Comparison of ENCODE assay signal across 9 mouse cellular contexts in genomic region chr7:28812949-28813348, GRCm38 (mm10). TPM values are rescaled to one million over a fixed set of nuclear protein-coding genes. Genes with fewer than 3 reads are reported as not detected.
A peak's percentile ranks its signal among the peaks of the same experiment; 100 is the strongest.
DNase-seq lines count a peak whose midpoint lies in the region; ATAC-seq and TF ChIP-seq lines count a peak whose summit lies in the region.
"Had no signal": no experiment of that assay in that cellular context is flagged by ENCODE, and none has a peak within 500 bp of the region (broad histone marks: within the 10 kb centered on the region; RNA-seq: fewer than 3 reads in every experiment).

No protein-coding gene starts in this region.

- TF ChIP-seq CTCF in left cerebral cortex, adult 2 months (IDR thresholded peaks at IDR 0.05) = peak; percentile 36

- peaks cover 41% of the 10 kb centered on the region for H3K36me3 ChIP-seq in forebrain, embryonic 11.5 days (ENCODE audit: control insufficient read depth, insufficient read depth, low read length)
- H3K36me3 ChIP-seq in limb, embryonic 11.5 days (ENCODE audit: control insufficient read depth, insufficient read depth, low read length) = peaks cover 47% of the 10 kb centered on the region
- H3K36me3 ChIP-seq in neural tube, embryonic 13.5 days = peaks cover 59% of the 10 kb centered on the region

- DNase-seq in left cerebral cortex, adult 2 months (ENCODE audit: extremely low spot score in 1 of 2, low spot score in 2 of 2) = no peak
- no peak for DNase-seq in left cerebral cortex, adult 8-10 months (ENCODE audit: low spot score in 2 of 2)
- peak; percentile 51 for DNase-seq in forebrain, embryonic 11.5 days (ENCODE audit: low spot score)
- DNase-seq in limb, embryonic 11.5 days (ENCODE audit: low spot score) = no peak
- DNase-seq in thymus, postnatal 4 days = no peak
- DNase-seq in thymus, postnatal 14 days = no peak
- DNase-seq in retina, embryonic 14.5 days (ENCODE audit: low spot score) = no peak
- DNase-seq: thymus, adult 18-20 months had no signal

- no peak for ATAC-seq in forebrain, embryonic 11.5 days (replicated peaks; ENCODE audit: low FRiP score)
- ATAC-seq in limb, embryonic 11.5 days (ENCODE audit: insufficient number of reproducible peaks, low FRiP score, low TSS enrichment, low read depth) = no peak
- ATAC-seq in neural tube, embryonic 13.5 days (ENCODE audit: low read depth) = no peak

- H3K27ac ChIP-seq in left cerebral cortex, adult 2 months = no peak overlapping the region
- no peak overlapping the region for H3K27ac ChIP-seq in forebrain, embryonic 11.5 days (ENCODE audit: low read depth, low read length)
- H3K27ac ChIP-seq in limb, embryonic 11.5 days (replicated peaks; ENCODE audit: low read depth, low read length) = no peak overlapping the region
- no peak overlapping the region for H3K27ac ChIP-seq in neural tube, embryonic 13.5 days (replicated peaks)

- H3K4me1 ChIP-seq in forebrain, embryonic 11.5 days (replicated peaks; ENCODE audit: control insufficient read depth, insufficient read depth, low read length) = peaks cover 24% of the 10 kb centered on the region
- peaks cover 19% of the 10 kb centered on the region for H3K4me1 ChIP-seq in limb, embryonic 11.5 days (ENCODE audit: control insufficient read depth, insufficient read depth, low read length)
- H3K4me1 ChIP-seq in neural tube, embryonic 13.5 days (replicated peaks) = peaks cover 68% of the 10 kb centered on the region

- no peaks in the 10 kb centered on the region for H3K27me3 ChIP-seq in forebrain, embryonic 11.5 days (ENCODE audit: control insufficient read depth, insufficient read depth, low read length)
- H3K27me3 ChIP-seq in limb, embryonic 11.5 days (ENCODE audit: control insufficient read depth, insufficient read depth, low read length) = no peaks in the 10 kb centered on the region
- no peaks in the 10 kb centered on the region for H3K27me3 ChIP-seq in neural tube, embryonic 13.5 days

- peak overlapping the region; percentile 97; the same call in 1 of the 2 replicates for H3K9ac ChIP-seq in forebrain, embryonic 11.5 days (ENCODE audit: low read length)
- H3K9ac ChIP-seq in limb, embryonic 11.5 days (ENCODE audit: low read length) = no peak overlapping the region
- peak overlapping the region; percentile 94 for H3K9ac ChIP-seq in neural tube, embryonic 13.5 days

- intact Hi-C loops in left cerebral cortex, adult 2 months (cut with DNase I) = loop anchor here (1.0 kb wide), 1 partner anchor 8 kb away; no protein-coding TSS in a partner anchor

- H3K4me2 ChIP-seq in forebrain, embryonic 11.5 days (ENCODE audit: low read depth, low read length, severe bottlenecking) = peak overlapping the region; percentile 95; the same call in 1 of the 2 replicates
- peak overlapping the region; percentile 90; the same call in 1 of the 2 replicates for H3K4me2 ChIP-seq in limb, embryonic 11.5 days (ENCODE audit: low read depth, severe bottlenecking)
- H3K4me2 ChIP-seq in neural tube, embryonic 13.5 days = peak overlapping the region; percentile 93

- WGBS in forebrain, embryonic 11.5 days = 83% methylated on average over 5 of the region's 5 CpGs
- 89% methylated on average over 5 of the region's 5 CpGs for WGBS in limb, embryonic 11.5 days
- WGBS in neural tube, embryonic 13.5 days = 85% methylated on average over 5 of the region's 5 CpGs

- H3K4me3 ChIP-seq in left cerebral cortex, adult 2 months = peak overlapping the region; percentile 27; the same call in 1 of the 2 replicates
- peak overlapping the region; percentile 92; the same call in 1 of the 2 replicates for H3K4me3 ChIP-seq in forebrain, embryonic 11.5 days (ENCODE audit: low read depth, low read length)
- peak overlapping the region; percentile 85 for H3K4me3 ChIP-seq in limb, embryonic 11.5 days (ENCODE audit: low read depth, low read length)
- H3K4me3 ChIP-seq in neural tube, embryonic 13.5 days = peak overlapping the region; percentile 73

- H3K9me3 ChIP-seq in forebrain, embryonic 11.5 days (ENCODE audit: control insufficient read depth, low read length) = no peaks in the 10 kb centered on the region
- H3K9me3 ChIP-seq in limb, embryonic 11.5 days (ENCODE audit: control insufficient read depth, low read length) = no peaks in the 10 kb centered on the region
- H3K9me3 ChIP-seq in neural tube, embryonic 13.5 days = no peaks in the 10 kb centered on the region

RNA-seq across cellular contexts. Expression of gene Hnrnpl, which starts 4.6 kb away (rescaled TPM):
- 100 to 1,000 TPM; 434 to 438 TPM for total RNA-seq in left cerebral cortex, adult 2 months (2021)
- 100 to 1,000 TPM; 433 to 466 (median 453) TPM for total RNA-seq in left cerebral cortex, adult 8-10 months (2022)
- polyA plus RNA-seq in forebrain, embryonic 11.5 days (2014; fragmentation: Nextera tagmentation; extraction: Ambion mirVana) = 338 and 382 TPM in 2 replicates
- 362 and 390 TPM in 2 replicates for polyA plus RNA-seq in limb, embryonic 11.5 days (2014; fragmentation: Nextera tagmentation; extraction: Ambion mirVana)
- 214 and 237 TPM in 2 replicates for polyA plus RNA-seq in neural tube, embryonic 13.5 days (2015; fragmentation: Nextera tagmentation; extraction: Ambion mirVana)

RNA-seq across cellular contexts. Expression of gene Ech1, which starts 12.1 kb away (rescaled TPM):
- 10 to 100 TPM; 46.3 to 49.8 TPM for total RNA-seq in left cerebral cortex, adult 2 months (2021)
- total RNA-seq in left cerebral cortex, adult 8-10 months (2022) = 10 to 100 TPM; 57.9 to 68.0 (median 62.2) TPM
- polyA plus RNA-seq in forebrain, embryonic 11.5 days (2014; fragmentation: Nextera tagmentation; extraction: Ambion mirVana) = 70.6 and 74.0 TPM in 2 replicates
- polyA plus RNA-seq in limb, embryonic 11.5 days (2014; fragmentation: Nextera tagmentation; extraction: Ambion mirVana) = 93.2 and 94.7 TPM in 2 replicates
- polyA plus RNA-seq in neural tube, embryonic 13.5 days (2015; fragmentation: Nextera tagmentation; extraction: Ambion mirVana) = 88.7 and 98.1 TPM in 2 replicates

RNA-seq across cellular contexts. Expression of gene Lgals4, which starts 20.7 kb away (rescaled TPM):
- total RNA-seq in left cerebral cortex, adult 2 months (2021) = 1 to 10 TPM; 2.6 to 2.9 TPM
- total RNA-seq in left cerebral cortex, adult 8-10 months (2022) = 1 to 10 TPM; 1.4 to 3.4 (median 3.0) TPM
- polyA plus RNA-seq in forebrain, embryonic 11.5 days (2014; fragmentation: Nextera tagmentation; extraction: Ambion mirVana) = 1.1 and 1.7 TPM in 2 replicates
- polyA plus RNA-seq in limb, embryonic 11.5 days (2014; fragmentation: Nextera tagmentation; extraction: Ambion mirVana) = 1.9 and 2.2 TPM in 2 replicates
- 5.0 and 6.2 TPM in 2 replicates for polyA plus RNA-seq in neural tube, embryonic 13.5 days (2015; fragmentation: Nextera tagmentation; extraction: Ambion mirVana)

RNA-seq across cellular contexts. Expression of gene Rinl, which starts 24.2 kb away (rescaled TPM):
- total RNA-seq in left cerebral cortex, adult 2 months (2021) = 1 to 10 TPM; 2.7 to 3.1 TPM
- total RNA-seq in left cerebral cortex, adult 8-10 months (2022) = 1 to 10 TPM; 2.0 to 4.9 (median 4.1) TPM
- 2.1 and 2.4 TPM in 2 replicates for polyA plus RNA-seq in forebrain, embryonic 11.5 days (2014; fragmentation: Nextera tagmentation; extraction: Ambion mirVana)
- 2.0 and 3.2 TPM in 2 replicates for polyA plus RNA-seq in limb, embryonic 11.5 days (2014; fragmentation: Nextera tagmentation; extraction: Ambion mirVana)
- polyA plus RNA-seq in neural tube, embryonic 13.5 days (2015; fragmentation: Nextera tagmentation; extraction: Ambion mirVana) = 1.7 and 2.6 TPM in 2 replicates

RNA-seq across cellular contexts. Expression of gene Nfkbib, which starts 45.6 kb away (rescaled TPM):
- total RNA-seq in left cerebral cortex, adult 2 months (2021) = 10 to 100 TPM; 34.8 to 36.8 TPM
- total RNA-seq in left cerebral cortex, adult 8-10 months (2022) = 10 to 100 TPM; 32.2 to 34.7 (median 33.3) TPM
- polyA plus RNA-seq in forebrain, embryonic 11.5 days (2014; fragmentation: Nextera tagmentation; extraction: Ambion mirVana) = 45.6 and 49.9 TPM in 2 replicates
- 40.3 and 44.4 TPM in 2 replicates for polyA plus RNA-seq in limb, embryonic 11.5 days (2014; fragmentation: Nextera tagmentation; extraction: Ambion mirVana)
- polyA plus RNA-seq in neural tube, embryonic 13.5 days (2015; fragmentation: Nextera tagmentation; extraction: Ambion mirVana) = 63.4 and 67.7 TPM in 2 replicates

Comparison
In these comparisons a context has a peak if more than half of its experiments do, and no peak if none do; other contexts are left out.
1. H3K4me3 ChIP-seq: peak in every context shown above with its lines; median percentile 92 in forebrain, embryonic 11.5 days; 85 in limb, embryonic 11.5 days; 73 in neural tube, embryonic 13.5 days; 27 in left cerebral cortex, adult 2 months.